Mouse (Mus musculus) embryonic stem cell, embryonic (primary cell): Measurements from ENCODE around the gene Tnip2.

Experiments
- CTCF ChIA-PET, 4 experiments: fragments of 300-600 bp in 2 of 4; fragments of 350-600 bp in 2 of 4; sonication (Branson Sonifier 250); formaldehyde crosslinking; loops; one replicate each; lab custom pipeline; 2022; ENCODE audit warnings: inconsistent platforms in 2 of 4; lab: Charles Lee
- POLR2A ChIA-PET, 4 experiments: fragments of 300-600 bp in 2 of 4; fragments of 350-600 bp in 2 of 4; sonication (Branson Sonifier 250); formaldehyde crosslinking; loops; one replicate each; lab custom pipeline; 2022; ENCODE audit warnings: antibody characterized with exemption in 4 of 4, inconsistent platforms in 1 of 4; lab: Charles Lee

The Tnip2 gene

GRCm38 (mm10) chr5:34513466-34514217, at the start of gene Tnip2:
Tnip2 (minus strand) TSS chr5:34513991.
- ChIA-PET CTCF (interaction anchor here (0.6 to 2.6 kb wide), 23 partner anchors 10 to 974 kb away, joined by 3 to 26 read pairs (median 5); partner anchors contain the start of genes Grk4 (in 4 of the 4), Nop14 (in 3 of the 4), Mfsd10 (in 1 of the 4) and Sh3bp2 (in 1 of the 4)), POLR2A (interaction anchor here (0.5 to 4.2 kb wide), 120 partner anchors 9 to 1160 kb away, joined by 3 to 80 read pairs (median 4); partner anchors contain the start of genes Grk4 (in 4 of the 4), Nop14 (in 4 of the 4), Add1 (in 3 of the 4) and Mfsd10 (in 3 of the 4))

GRCm38 (mm10) chr5:34551821-34552220, 38.0 kb upstream of the Tnip2 start:
- ChIA-PET CTCF (interaction anchor here in 1 of 4 experiments (0.9 kb wide), 1 partner anchor 91 kb away, joined by 3 read pairs; no protein-coding TSS in a partner anchor), POLR2A (interaction anchor here in 1 of 4 experiments (1.5 kb wide), 1 partner anchor 22 kb away, joined by 5 read pairs; the partner anchor contains the start of gene Add1)

- POLR2A ChIA-PET: interaction anchor here in 3 of 4 experiments (0.6 to 1.6 kb wide), 7 partner anchors 8 to 110 kb away, joined by 3 to 8 read pairs (median 4); partner anchors contain the start of genes Grk4 (in 2 of the 3), Nop14 (in 2 of the 3) and Mfsd10 (in 1 of the 3)
- CTCF ChIA-PET: interaction anchor here in 3 of 4 experiments (0.6 to 2.3 kb wide), 4 partner anchors 11 to 958 kb away, joined by 3 to 12 read pairs (median 6); no protein-coding TSS in a partner anchor
These were observed 36.5 kb upstream of the Tnip2 start for GRCm38 (mm10) chr5:34550251-34550650.

- CTCF ChIA-PET: interaction anchor here (0.6 to 5.1 kb wide), 11 partner anchors 11 to 110 kb away, joined by 3 to 46 read pairs (median 5); partner anchors contain the start of genes Grk4 (in 1 of the 4) and Nop14 (in 1 of the 4)
These were observed 35.9 kb upstream of the Tnip2 start for GRCm38 (mm10) chr5:34549483-34550221.

GRCm38 (mm10) chr5:34549135-34549482, 35.3 kb upstream of the Tnip2 start:
- CTCF ChIA-PET: interaction anchor here (0.6 to 5.1 kb wide), 11 partner anchors 10 to 111 kb away, joined by 3 to 46 read pairs (median 5); partner anchors contain the start of genes Grk4 (in 1 of the 4) and Nop14 (in 1 of the 4)
- POLR2A ChIA-PET: interaction anchor here in 3 of 4 experiments (0.9 to 3.3 kb wide), 7 partner anchors 10 to 111 kb away, joined by 3 to 12 read pairs (median 4); partner anchors contain the start of genes Grk4 (in 3 of the 3), Nop14 (in 2 of the 3) and Mfsd10 (in 1 of the 3)

More at GRCm38 (mm10) chr5:34549483-34550221, 35.9 kb upstream of the Tnip2 start:
- POLR2A ChIA-PET: interaction anchor here in 3 of 4 experiments (1.0 to 3.3 kb wide), 5 partner anchors 33 to 111 kb away, joined by 3 to 12 read pairs (median 6); partner anchors contain the start of genes Grk4 (in 3 of the 3), Nop14 (in 3 of the 3) and Mfsd10 (in 1 of the 3)

- POLR2A ChIA-PET: interaction anchor here (0.8 to 3.3 kb wide), 15 partner anchors 22 to 360 kb away, joined by 3 to 12 read pairs (median 3); partner anchors contain the start of genes Nop14 (in 4 of the 4), Grk4 (in 3 of the 4), Add1 (in 1 of the 4) and Mfsd10 (in 1 of the 4)
These were observed 33.6 kb upstream of the Tnip2 start for GRCm38 (mm10) chr5:34547410-34547809.

GRCm38 (mm10) chr5:34543114-34543513, 29.3 kb upstream of the Tnip2 start:
- POLR2A ChIA-PET: interaction anchor here in 3 of 4 experiments (0.6 to 2.2 kb wide), 8 partner anchors 28 to 93 kb away, joined by 3 to 10 read pairs (median 4); partner anchors contain the start of genes Mfsd10 (in 2 of the 3), Add1 (in 1 of the 3) and Tnip2 (in 1 of the 3)
- CTCF ChIA-PET: interaction anchor here in 1 of 4 experiments (2.4 kb wide), 1 partner anchor 100 kb away, joined by 8 read pairs; no protein-coding TSS in a partner anchor

More at GRCm38 (mm10) chr5:34547410-34547809, 33.6 kb upstream of the Tnip2 start:
- CTCF ChIA-PET: interaction anchor here (0.5 to 5.1 kb wide), 36 partner anchors 8 to 1866 kb away, joined by 3 to 46 read pairs (median 4); partner anchors contain the start of genes Grk4 (in 2 of the 4), Nop14 (in 2 of the 4) and Mfsd10 (in 1 of the 4)

GRCm38 (mm10) chr5:34542166-34542565, 28.4 kb upstream of the Tnip2 start:
- POLR2A ChIA-PET: interaction anchor here in 3 of 4 experiments (0.6 to 2.2 kb wide), 8 partner anchors 8 to 117 kb away, joined by 3 to 8 read pairs (median 6); partner anchors contain the start of genes Mfsd10 (in 3 of the 3), Add1 (in 1 of the 3), Grk4 (in 1 of the 3) and Nop14 (in 1 of the 3)
- CTCF ChIA-PET: interaction anchor here in 3 of 4 experiments (0.5 to 2.4 kb wide), 5 partner anchors 92 to 865 kb away, joined by 3 to 8 read pairs (median 5); no protein-coding TSS in a partner anchor

- ChIA-PET CTCF (interaction anchor here (0.5 to 1.8 kb wide), 44 partner anchors 8 to 1182 kb away, joined by 3 to 15 read pairs (median 4); partner anchors contain the start of genes Grk4 (in 3 of the 4), Mfsd10 (in 2 of the 4), Add1 (in 1 of the 4) and Nop14 (in 1 of the 4)), POLR2A (interaction anchor here in 3 of 4 experiments (0.8 to 2.6 kb wide), 20 partner anchors 10 to 370 kb away, joined by 3 to 16 read pairs (median 4); partner anchors contain the start of genes Grk4 (in 2 of the 3), Nop14 (in 2 of the 3), Add1 (in 1 of the 3) and Haus3 (in 1 of the 3))
These were observed 25.3 kb upstream of the Tnip2 start for GRCm38 (mm10) chr5:34539121-34539520.

GRCm38 (mm10) chr5:34538527-34538926, 24.7 kb upstream of the Tnip2 start:
- CTCF ChIA-PET: interaction anchor here (0.5 to 1.8 kb wide), 43 partner anchors 9 to 1182 kb away, joined by 3 to 15 read pairs (median 4); partner anchors contain the start of genes Grk4 (in 3 of the 4), Mfsd10 (in 2 of the 4), Add1 (in 1 of the 4) and Nop14 (in 1 of the 4)
- POLR2A ChIA-PET: interaction anchor here in 3 of 4 experiments (0.7 to 2.6 kb wide), 19 partner anchors 10 to 370 kb away, joined by 3 to 16 read pairs (median 4); partner anchors contain the start of genes Grk4 (in 2 of the 3), Nop14 (in 2 of the 3), Add1 (in 1 of the 3) and Haus3 (in 1 of the 3)

GRCm38 (mm10) chr5:34538079-34538478, 24.3 kb upstream of the Tnip2 start:
- POLR2A ChIA-PET: interaction anchor here in 3 of 4 experiments (0.7 to 2.6 kb wide), 14 partner anchors 10 to 369 kb away, joined by 3 to 16 read pairs (median 5); partner anchors contain the start of genes Grk4 (in 1 of the 3), Haus3 (in 1 of the 3), Mfsd10 (in 1 of the 3) and Nop14 (in 1 of the 3)
- CTCF ChIA-PET: interaction anchor here in 3 of 4 experiments (0.8 to 1.8 kb wide), 18 partner anchors 9 to 328 kb away, joined by 3 to 15 read pairs (median 5); partner anchors contain the start of genes Grk4 (in 3 of the 3), Mfsd10 (in 2 of the 3), Nop14 (in 1 of the 3) and Tnip2 (in 1 of the 3)

GRCm38 (mm10) chr5:34535831-34536230, 22.0 kb upstream of the Tnip2 start:
- ChIA-PET CTCF (interaction anchor here in 2 of 4 experiments (0.6 to 1.8 kb wide), 2 partner anchors 11 to 1296 kb away, joined by 3 to 6 read pairs; no protein-coding TSS in a partner anchor), POLR2A (interaction anchor here in 2 of 4 experiments (0.8 to 1.0 kb wide), 3 partner anchors 10 to 100 kb away, joined by 3 to 4 read pairs (median 3); partner anchors contain the start of gene Tnip2 (in 1 of the 2))

- CTCF ChIA-PET: interaction anchor here in 1 of 4 experiments (0.6 kb wide), 1 partner anchor 1297 kb away, joined by 3 read pairs; no protein-coding TSS in a partner anchor
- POLR2A ChIA-PET: interaction anchor here in 1 of 4 experiments (0.8 kb wide), 1 partner anchor 21 kb away, joined by 4 read pairs; the partner anchor contains the start of gene Tnip2
These were observed 21.2 kb upstream of the Tnip2 start for GRCm38 (mm10) chr5:34534776-34535581.

GRCm38 (mm10) chr5:34533820-34534219, 20.0 kb upstream of the Tnip2 start:
- CTCF ChIA-PET: interaction anchor here in 2 of 4 experiments (0.5 to 0.8 kb wide), 3 partner anchors 13 to 1180 kb away, joined by 3 to 4 read pairs (median 3); no protein-coding TSS in a partner anchor
- POLR2A ChIA-PET: interaction anchor here in 1 of 4 experiments (1.6 kb wide), 1 partner anchor 126 kb away, joined by 4 read pairs; the partner anchor contains the start of genes Grk4 and Nop14
